Mouse (Mus musculus): ENCODE measurements around the gene Hk2.

DNA sequence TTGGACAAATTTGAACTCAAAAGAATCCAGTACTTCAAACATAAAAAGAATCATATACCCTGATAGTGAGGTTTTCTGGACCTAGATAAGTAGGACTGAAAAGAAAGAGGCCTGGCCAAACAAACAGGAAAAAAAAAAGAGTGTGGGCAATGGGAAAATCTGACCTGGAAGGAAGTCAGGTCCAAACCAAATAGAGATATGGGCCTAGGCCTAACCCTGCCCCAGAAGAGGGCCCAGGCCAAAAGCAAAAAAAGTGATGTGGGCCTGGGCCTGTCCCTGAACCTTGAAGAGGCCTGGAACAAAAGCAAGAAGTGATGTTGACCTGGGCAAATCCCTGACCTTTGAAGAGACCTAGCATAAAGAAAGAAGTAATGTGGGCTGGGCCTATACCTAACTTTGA, 90.1 kb downstream of the Hk2 start:
- no peak for TF ChIP-seq CTCF (IDR thresholded peaks at IDR 0.05; ENCODE audit: low read depth, low read length)
- no peak for TF ChIP-seq POLR2A (IDR thresholded peaks at IDR 0.05; ENCODE audit: insufficient read depth, low read length)
- no peak for TF ChIP-seq EP300 (IDR thresholded peaks at IDR 0.05; ENCODE audit: insufficient read depth, low read depth, low read length)

Data from ES-Bruce4 (cell line).